Mouse (Mus musculus) kidney, embryonic 14.5 days (tissue): ENCODE results near the gene Col6a2. TPM values are rescaled to one million over a fixed set of nuclear protein-coding genes. Genes with fewer than 3 reads are reported as not detected.

Source experiments
- ATAC-seq: fragments of 200-750 bp; cut with Nextera tagmentation; 2 replicates; pipeline ENCODE4 v1.8.0; 2017; ENCODE audit warnings: moderate number of reproducible peaks, mild to moderate bottlenecking, moderate TSS enrichment, moderate library complexity; ENCODE audit not compliant: low FRiP score, low TSS enrichment
- H3K27ac ChIP-seq: fragments of 300-500 bp; sonication (generic); 2 replicates; pipeline ENCODE4 v1.5.1; 2014; ENCODE audit warnings: low read depth, mild to moderate bottlenecking, low read length, moderate library complexity, mixed read lengths
- H3K27me3 ChIP-seq: fragments of 300-500 bp; sonication (generic); 2 replicates; pipeline ENCODE4 v1.6.1; 2014; ENCODE audit warnings: mild to moderate bottlenecking, low read length; ENCODE audit not compliant: control insufficient read depth, insufficient read depth
- H3K36me3 ChIP-seq: fragments of 300-500 bp; sonication (generic); 2 replicates; pipeline ENCODE4 v1.6.1; 2014; ENCODE audit warnings: low read length, mixed read lengths; ENCODE audit not compliant: control insufficient read depth, insufficient read depth
- H3K4me1 ChIP-seq: fragments of 300-500 bp; sonication (generic); 2 replicates; pipeline ENCODE4 v1.6.1; 2014; ENCODE audit warnings: low read length, mixed read lengths; ENCODE audit not compliant: control insufficient read depth, insufficient read depth
- H3K4me2 ChIP-seq: fragments of 300-500 bp; sonication (generic); replicated peaks from 2 replicates; pipeline ENCODE4 v1.6.1; 2014; ENCODE audit warnings: low read depth, mild to moderate bottlenecking, low read length
- H3K4me3 ChIP-seq: fragments of 300-500 bp; sonication (generic); 2 replicates; pipeline ENCODE4 v1.5.1; 2014; ENCODE audit warnings: mild to moderate bottlenecking, low read length
- H3K9ac ChIP-seq: fragments of 300-500 bp; sonication (generic); 2 replicates; pipeline ENCODE4 v1.6.1; 2014; ENCODE audit warnings: low read depth, mild to moderate bottlenecking, low read length, moderate library complexity
- H3K9me3 ChIP-seq: fragments of 300-500 bp; sonication (generic); 2 replicates; pipeline ENCODE4 v1.6.1; 2016; ENCODE audit warnings: low read length; ENCODE audit not compliant: control insufficient read depth
- WGBS: fragments of 180-500 bp; shearing (Covaris S2); extraction: QIAGEN DNeasy Blood & Tissue Kit; methylation state at CpG from one replicate; pipeline ENCODE4 v1.1.7; 2014; 5-methylcytosine and 5-hydroxymethylcytosine counted together
- polyA plus RNA-seq: library from polyadenylated mRNA; unstranded; fragments of >200 nt; fragmentation: Nextera tagmentation; extraction: Ambion mirVana; gene quantifications from 2 replicates; pipeline ENCODE4 v1.2.1, GENCODE M21; 2014

Gene Col6a2
- polyA plus RNA-seq, 1 experiment from 2014 or later: 22.0 TPM

GRCm38 (mm10) chr10:76642628-76643434, 19.4 kb upstream of the Col6a2 start:
- Histone ChIP-seq H3K27me3 (no peaks in the 10 kb centered on the region), H3K27ac (peak overlapping the region; percentile 62; the same call in 1 of the 2 replicates), H3K36me3 (no peaks in the 10 kb centered on the region), H3K4me3 (no peak overlapping the region), H3K9me3 (no peaks in the 10 kb centered on the region), H3K9ac (no peak overlapping the region), H3K4me1 (no peaks in the 10 kb centered on the region), H3K4me2 (no peak overlapping the region)
- ATAC-seq: peak; percentile 55
- 66% methylated on average over 9 of the region's 9 CpGs for WGBS

GRCm38 (mm10) chr10:76641894-76642627, 18.6 kb upstream of the Col6a2 start:
- Histone ChIP-seq H3K9me3 (no peaks in the 10 kb centered on the region), H3K4me3 (no peak overlapping the region), H3K4me1 (no peaks in the 10 kb centered on the region), H3K4me2 (no peak overlapping the region), H3K9ac (no peak overlapping the region), H3K27ac (peak overlapping the region; percentile 62; the same call in 1 of the 2 replicates), H3K27me3 (no peaks in the 10 kb centered on the region), H3K36me3 (no peaks in the 10 kb centered on the region)
- WGBS: 91% methylated on average over 13 of the region's 13 CpGs
- no peak for ATAC-seq

DNA sequence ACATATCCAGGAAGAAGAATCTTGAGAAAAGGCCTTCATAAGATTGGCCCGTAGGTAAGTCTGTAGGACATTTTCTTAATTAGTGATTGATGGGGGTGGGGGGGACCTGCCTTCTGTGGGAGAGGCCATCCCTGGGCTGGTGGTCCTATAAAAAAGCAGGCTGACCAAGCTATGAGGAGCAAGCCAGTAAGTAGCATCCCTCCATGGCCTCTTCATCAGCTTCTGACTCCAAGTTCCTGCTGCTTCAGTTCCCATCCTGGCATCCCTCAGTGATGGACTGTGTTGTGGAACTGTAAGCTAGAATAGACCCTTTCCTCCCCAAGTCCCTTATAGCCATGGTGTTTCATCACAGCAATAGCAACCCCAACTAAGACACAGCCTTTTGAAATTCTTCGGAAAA, 16.5 kb upstream of the Col6a2 start:
- WGBS: 90% methylated on average over 2 of the region's 2 CpGs
- Histone ChIP-seq H3K27ac (no peak overlapping the region), H3K4me2 (no peak overlapping the region), H3K9ac (no peak overlapping the region), H3K36me3 (no peaks in the 10 kb centered on the region), H3K4me1 (no peaks in the 10 kb centered on the region), H3K9me3 (no peaks in the 10 kb centered on the region), H3K27me3 (no peaks in the 10 kb centered on the region), H3K4me3 (no peak overlapping the region)
- no peak for ATAC-seq

DNA sequence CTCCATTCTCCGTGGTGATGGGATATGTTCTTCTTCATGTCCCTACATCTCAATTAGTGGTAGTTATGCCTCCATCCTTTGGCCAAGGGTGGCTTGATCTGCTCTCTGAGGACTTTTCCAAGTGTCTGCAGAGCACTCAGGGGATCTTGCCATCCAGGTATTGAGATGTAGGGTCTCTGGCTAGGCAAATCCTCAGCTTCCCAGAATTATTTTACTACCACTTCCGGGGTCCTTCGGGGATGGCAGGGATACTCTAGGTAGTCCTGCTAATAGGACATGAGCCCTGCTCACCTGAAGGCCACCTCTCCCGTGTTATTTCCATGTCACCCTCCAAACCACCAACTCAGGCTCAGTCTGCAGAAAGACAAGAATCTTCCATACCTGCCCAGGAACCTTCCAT, 13.2 kb upstream of the Col6a2 start:
- Histone ChIP-seq H3K27me3 (no peaks in the 10 kb centered on the region), H3K9me3 (no peaks in the 10 kb centered on the region), H3K36me3 (no peaks in the 10 kb centered on the region), H3K4me2 (no peak overlapping the region), H3K9ac (no peak overlapping the region), H3K27ac (no peak overlapping the region), H3K4me1 (no peaks in the 10 kb centered on the region), H3K4me3 (no peak overlapping the region)
- no peak for ATAC-seq
- WGBS: 88% methylated on average over 4 of the region's 4 CpGs

- 67% methylated on average over 3 of the region's 3 CpGs for WGBS
- Histone ChIP-seq H3K36me3 (no peaks in the 10 kb centered on the region), H3K27ac (no peak overlapping the region), H3K4me3 (no peak overlapping the region), H3K27me3 (no peaks in the 10 kb centered on the region), H3K4me1 (no peaks in the 10 kb centered on the region), H3K9ac (no peak overlapping the region), H3K9me3 (no peaks in the 10 kb centered on the region), H3K4me2 (no peak overlapping the region)
- ATAC-seq: no peak
These were observed 12.6 kb upstream of the Col6a2 start for GRCm38 (mm10) chr10:76636026-76636425.

DNA sequence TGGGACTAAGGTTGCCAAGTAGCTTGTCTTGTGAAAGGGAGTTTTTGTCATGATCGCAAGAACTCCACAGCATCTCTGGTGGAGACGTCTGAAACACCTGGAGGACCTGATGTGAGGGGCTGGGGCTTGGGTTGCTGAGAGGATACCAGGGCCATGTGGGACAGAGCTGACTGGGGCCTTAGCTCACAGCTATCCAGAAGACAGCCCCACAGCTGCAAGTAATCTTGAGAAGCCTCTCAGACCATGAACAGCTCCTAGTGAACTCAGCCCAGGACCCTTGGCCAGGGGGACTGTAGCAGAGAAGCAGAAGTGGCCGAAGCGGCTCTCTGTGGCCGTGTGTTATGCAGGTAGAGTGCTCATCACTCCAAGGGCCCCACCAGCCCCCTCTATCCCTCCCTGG, 11.2 kb upstream of the Col6a2 start:
- no peak overlapping the region for H3K4me2 ChIP-seq
- no peak for ATAC-seq
- no peaks in the 10 kb centered on the region for H3K4me1 ChIP-seq
- no peaks in the 10 kb centered on the region for H3K27me3 ChIP-seq
- H3K27ac ChIP-seq: no peak overlapping the region
- no peak overlapping the region for H3K9ac ChIP-seq
- no peaks in the 10 kb centered on the region for H3K36me3 ChIP-seq
- no peaks in the 10 kb centered on the region for H3K9me3 ChIP-seq
- H3K4me3 ChIP-seq: no peak overlapping the region
- 84% methylated on average over 5 of the region's 5 CpGs for WGBS

DNA sequence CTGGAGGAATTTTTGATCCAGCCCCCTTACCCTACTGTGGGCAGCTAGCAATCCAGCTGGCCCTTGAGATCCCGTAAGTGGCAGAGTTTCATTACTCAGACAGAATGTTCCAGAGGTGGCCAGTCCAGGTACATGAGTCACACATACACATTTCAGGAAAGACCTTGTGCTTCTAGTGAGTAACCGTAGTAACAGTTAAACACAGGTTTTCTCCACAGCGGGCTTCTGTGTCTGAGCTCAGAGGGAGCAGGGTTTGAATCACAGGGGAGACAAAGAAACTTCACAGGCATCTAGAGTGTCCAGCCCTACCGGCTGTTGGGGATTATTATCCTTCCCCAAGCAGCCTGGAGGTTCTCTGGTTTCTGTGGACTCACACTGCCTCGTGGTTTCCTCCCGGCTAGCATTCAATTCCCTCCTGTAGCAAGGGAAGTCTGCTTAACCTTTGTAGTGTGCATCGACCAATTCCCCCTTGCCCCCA, 10.7 kb upstream of the Col6a2 start:
- Histone ChIP-seq H3K36me3 (no peaks in the 10 kb centered on the region), H3K4me1 (no peaks in the 10 kb centered on the region), H3K4me2 (no peak overlapping the region), H3K9ac (no peak overlapping the region), H3K27ac (no peak overlapping the region), H3K9me3 (no peaks in the 10 kb centered on the region), H3K27me3 (no peaks in the 10 kb centered on the region), H3K4me3 (no peak overlapping the region)
- 54% methylated on average over 7 of the region's 7 CpGs for WGBS
- no peak for ATAC-seq

DNA sequence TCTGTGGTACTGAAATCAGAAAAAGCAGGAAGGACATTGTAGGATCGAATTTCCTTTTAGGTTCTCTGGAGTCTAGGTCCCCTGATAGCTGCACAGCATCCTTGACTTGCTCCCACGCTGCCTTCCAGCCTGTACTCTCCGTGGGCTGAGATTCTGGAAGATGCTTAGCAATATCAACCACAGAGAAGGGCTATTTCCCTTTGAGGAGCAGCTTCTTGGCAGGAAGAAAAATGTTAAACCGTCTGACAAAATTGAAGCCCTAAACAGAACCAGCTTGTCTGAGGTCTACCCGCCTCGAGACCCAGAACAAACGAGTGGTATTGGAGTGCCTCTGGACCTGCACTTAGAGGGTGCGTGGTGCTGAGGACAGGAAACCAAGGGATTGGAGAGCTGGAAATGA, 9.2 kb upstream of the Col6a2 start:
- 70% methylated on average over 8 of the region's 8 CpGs for WGBS
- no peak for ATAC-seq
- Histone ChIP-seq H3K4me2 (no peak overlapping the region), H3K9me3 (no peaks in the 10 kb centered on the region), H3K27me3 (no peaks in the 10 kb centered on the region), H3K9ac (no peak overlapping the region), H3K27ac (no peak overlapping the region), H3K36me3 (no peaks in the 10 kb centered on the region), H3K4me3 (no peak overlapping the region), H3K4me1 (no peaks in the 10 kb centered on the region)

DNA sequence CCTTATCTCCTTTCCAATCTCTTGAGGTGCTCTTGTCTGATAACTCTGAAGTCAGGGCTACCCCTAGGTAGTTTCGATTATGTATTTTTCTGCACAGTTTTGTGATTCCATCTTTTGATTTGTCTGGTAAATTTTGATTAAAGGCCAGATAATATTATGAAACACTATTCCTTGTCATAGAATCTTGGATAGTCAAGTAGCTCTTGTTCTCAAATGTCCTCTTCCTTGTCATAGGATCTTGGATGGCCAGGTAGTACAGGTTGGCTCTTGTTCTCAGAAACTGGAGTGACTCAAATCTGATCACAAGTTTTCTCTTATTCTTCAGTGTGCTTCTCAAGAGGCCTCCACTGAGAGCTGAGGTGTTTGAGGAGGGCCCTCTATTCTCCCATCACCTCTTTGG, 7.2 kb upstream of the Col6a2 start:
- no peak overlapping the region for H3K4me2 ChIP-seq
- H3K27ac ChIP-seq: no peak overlapping the region
- no peak overlapping the region for H3K9ac ChIP-seq
- no peaks in the 10 kb centered on the region for H3K36me3 ChIP-seq
- H3K4me1 ChIP-seq: no peaks in the 10 kb centered on the region
- no peaks in the 10 kb centered on the region for H3K9me3 ChIP-seq
- H3K27me3 ChIP-seq: no peaks in the 10 kb centered on the region
- no peak overlapping the region for H3K4me3 ChIP-seq
- no peak for ATAC-seq
- 88% methylated on average over 1 of the region's 1 CpGs for WGBS
